Mouse (Mus musculus) urinary bladder, postnatal 25 days (tissue): Measurements from ENCODE around the gene Ap1m1.

Source experiments
- DNase-seq: peaks from one replicate; pipeline ENCODE4 v3.0.0; 2022; ENCODE audit warnings: low spot score

Gene Ap1m1

GRCm38 (mm10) chr8:72239499-72240402, at the start of gene Ap1m1:
Gene Ap1m1 (plus strand): TSS chr8:72240018.
- peak; percentile 94 for DNase-seq

- no peak for DNase-seq
Observed at GRCm38 (mm10) chr8:72190215-72190539, 49.6 kb upstream of the Ap1m1 start.

DNA sequence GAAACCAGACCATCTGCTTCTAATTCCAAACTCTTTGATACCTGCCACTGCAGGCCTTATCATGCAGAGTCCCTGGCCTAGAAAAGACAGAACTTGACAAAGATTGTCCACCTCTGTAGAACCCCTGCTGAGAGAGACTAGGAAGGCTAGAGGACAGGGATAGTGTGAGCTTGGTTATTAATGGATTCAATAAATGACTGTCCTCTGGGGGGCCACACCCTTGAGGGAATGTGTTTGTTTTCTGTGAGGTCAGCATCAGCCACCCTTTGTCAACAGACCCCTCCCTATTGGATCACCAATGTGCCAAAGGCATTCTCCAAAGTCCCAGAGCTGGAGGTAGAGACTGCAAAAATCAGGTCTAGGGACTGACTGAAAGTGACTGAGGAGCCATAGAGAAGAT, 47.8 kb upstream of the Ap1m1 start:
- no peak for DNase-seq

GRCm38 (mm10) chr8:72197997-72198396, 41.8 kb upstream of the Ap1m1 start:
- DNase-seq = no peak

DNA sequence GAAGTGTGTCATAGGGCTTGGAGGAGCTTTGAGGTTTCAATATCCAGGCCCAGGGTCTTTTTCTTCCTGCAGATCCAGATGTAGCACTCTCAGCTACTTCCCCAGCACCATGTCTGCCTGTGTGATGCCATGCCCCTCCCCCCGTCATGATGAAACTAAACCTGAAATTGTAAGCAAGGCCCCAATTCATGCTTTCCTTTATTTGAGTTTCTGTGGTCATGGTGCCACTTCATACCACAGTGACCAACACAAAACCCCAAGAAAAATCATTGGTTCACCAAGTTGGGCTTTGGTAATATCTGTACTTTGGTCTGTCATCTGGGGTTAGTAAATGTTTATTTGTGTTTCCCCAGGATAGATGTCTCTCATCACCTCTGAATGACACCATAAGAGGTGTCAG, 31.2 kb upstream of the Ap1m1 start:
- no peak for DNase-seq

GRCm38 (mm10) chr8:72210222-72210621, 29.6 kb upstream of the Ap1m1 start:
- DNase-seq = no peak

- DNase-seq = no peak
Observed at GRCm38 (mm10) chr8:72210710-72211109, 29.1 kb upstream of the Ap1m1 start.

DNA sequence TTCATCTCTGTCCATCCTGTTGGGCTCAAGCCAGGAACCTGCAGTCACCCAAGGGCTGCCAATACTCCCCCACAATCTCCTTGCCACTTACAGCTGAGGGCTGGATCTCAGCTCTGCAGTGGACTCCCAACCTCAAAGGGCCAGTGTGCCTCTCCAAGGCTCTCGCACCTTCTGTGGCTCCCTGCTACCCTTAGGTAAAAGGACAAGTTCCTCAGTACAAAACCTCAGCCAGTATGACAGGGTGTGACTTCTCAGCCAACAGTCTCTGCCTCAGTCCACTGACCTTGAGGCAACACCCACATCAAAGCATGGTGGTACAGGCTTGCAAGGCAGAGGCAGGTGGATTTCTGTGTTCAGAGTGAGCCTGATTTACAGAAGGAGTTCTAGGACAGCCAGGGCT, 28.0 kb upstream of the Ap1m1 start:
- DNase-seq = no peak

DNA sequence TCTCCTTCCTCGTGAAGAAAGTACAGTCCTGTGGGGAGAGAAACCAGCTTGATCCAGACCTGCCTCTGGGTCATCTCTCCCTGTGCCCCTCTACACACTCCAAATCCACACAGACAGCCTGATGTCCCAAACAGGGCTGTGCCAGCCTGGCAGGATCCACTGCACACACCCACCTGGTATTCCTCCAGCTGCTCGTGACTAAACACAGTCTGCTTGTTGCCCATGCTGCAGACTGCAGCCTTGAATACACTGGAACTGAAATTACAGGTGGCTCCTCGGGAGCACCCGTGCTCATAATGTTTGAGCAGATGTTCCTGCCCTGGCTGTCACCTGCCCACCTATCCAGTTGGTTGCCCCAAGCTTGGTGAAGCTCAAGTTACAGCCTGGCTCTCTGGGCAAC, 27.1 kb upstream of the Ap1m1 start, which contains the start of gene Cib3:
Gene Cib3, minus strand, starts transcription at position 87 of the 400 bp plus-strand sequence.
- no peak for DNase-seq

DNA sequence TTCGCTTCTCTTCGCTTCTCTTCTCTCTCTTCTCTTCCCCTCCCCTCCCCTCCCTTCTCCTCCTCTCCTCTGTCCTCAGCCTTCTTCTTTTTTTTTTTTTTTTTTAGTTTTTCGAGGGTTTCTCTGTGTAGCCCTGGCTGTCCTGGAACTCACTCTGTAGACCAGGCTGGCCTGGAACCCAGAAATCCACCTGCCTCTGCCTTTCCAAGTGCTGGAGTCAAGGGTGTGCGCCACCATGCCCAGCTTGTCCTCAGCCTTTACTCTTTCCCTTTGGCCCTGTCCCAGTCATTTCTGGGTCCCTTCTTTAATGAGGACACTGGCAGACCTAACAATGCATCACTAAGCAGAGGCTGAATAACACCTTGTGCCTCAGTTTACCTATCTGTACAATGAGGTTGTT, 26.3 kb upstream of the Ap1m1 start, which contains the start of gene Gm11034:
Gene Gm11034, minus strand, starts transcription at position 101 of the 400 bp plus-strand sequence.
- no peak for DNase-seq

- DNase-seq = no peak
Observed at GRCm38 (mm10) chr8:72215060-72215459, 24.8 kb upstream of the Ap1m1 start.

DNA sequence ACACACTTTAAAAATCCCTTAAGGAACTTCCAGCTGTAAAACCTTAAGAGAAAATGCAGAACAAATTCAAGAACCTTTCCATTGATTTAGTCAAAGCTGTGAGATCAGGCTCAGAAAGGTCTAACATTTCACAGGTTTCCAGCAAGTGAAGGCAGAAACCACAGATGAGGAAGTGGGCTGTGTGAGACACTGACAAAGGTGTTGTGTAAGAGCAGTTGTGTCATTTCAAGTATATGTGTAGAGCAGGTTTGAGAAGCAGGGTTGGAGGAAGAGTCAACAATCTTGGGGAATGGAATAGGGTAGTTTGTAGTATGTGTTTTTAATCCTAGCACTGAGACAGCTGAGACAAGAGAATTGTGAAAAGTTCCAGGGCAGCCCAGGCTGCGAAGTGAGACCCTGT, 23.9 kb upstream of the Ap1m1 start:
- DNase-seq = no peak

GRCm38 (mm10) chr8:72218781-72219540, 20.9 kb upstream of the Ap1m1 start:
- no peak for DNase-seq

- peak; percentile 76 for DNase-seq
Observed at GRCm38 (mm10) chr8:72219541-72220363, 20.1 kb upstream of the Ap1m1 start, which contains the start of gene Fam32a. Gene Fam32a (plus strand): TSS chr8:72219730.

DNA sequence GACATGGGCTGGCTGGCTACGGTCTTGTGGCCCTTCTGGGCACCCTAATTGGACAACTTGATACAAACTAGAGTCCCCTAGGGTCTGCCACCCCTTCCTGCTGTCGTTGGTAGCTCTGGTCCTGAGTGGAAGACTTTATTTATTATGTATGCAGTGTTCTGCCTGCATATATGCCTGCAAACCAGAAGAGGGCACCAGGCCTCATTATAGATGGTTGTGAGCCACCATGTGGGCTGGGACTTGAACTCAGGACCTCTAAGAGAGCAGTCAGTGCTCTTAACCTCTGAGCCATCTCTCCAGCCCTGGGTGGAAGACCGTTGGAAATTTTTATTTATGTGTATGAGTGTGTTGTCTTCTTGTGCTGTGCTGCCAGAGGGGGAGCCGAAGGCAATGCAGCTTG, 19.1 kb upstream of the Ap1m1 start:
- DNase-seq = no peak

- no peak for DNase-seq
Observed at GRCm38 (mm10) chr8:72222656-72223055, 17.2 kb upstream of the Ap1m1 start.

- DNase-seq = no peak
Observed at GRCm38 (mm10) chr8:72240403-72240763, 565 bp downstream of the Ap1m1 start.

DNA sequence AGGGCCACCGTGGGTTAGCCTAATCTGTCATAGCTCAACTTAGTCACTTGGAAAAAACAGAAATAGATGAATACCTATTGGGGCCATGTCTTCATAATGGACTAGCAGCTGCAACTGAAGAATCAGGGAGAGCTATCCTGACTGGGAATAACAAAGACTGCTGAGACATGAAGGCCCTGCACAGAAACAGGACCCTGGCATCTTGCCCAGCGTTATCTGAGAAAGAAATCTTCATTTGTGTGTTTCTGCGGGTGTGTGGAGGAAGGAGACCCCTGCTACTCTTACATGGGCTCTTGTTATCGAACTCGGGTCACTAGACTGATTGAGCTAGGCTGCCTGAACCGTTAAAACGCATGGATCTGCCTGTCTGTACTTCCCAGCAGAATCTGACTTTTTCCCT, 1.1 kb downstream of the Ap1m1 start:
- no peak for DNase-seq

DNA sequence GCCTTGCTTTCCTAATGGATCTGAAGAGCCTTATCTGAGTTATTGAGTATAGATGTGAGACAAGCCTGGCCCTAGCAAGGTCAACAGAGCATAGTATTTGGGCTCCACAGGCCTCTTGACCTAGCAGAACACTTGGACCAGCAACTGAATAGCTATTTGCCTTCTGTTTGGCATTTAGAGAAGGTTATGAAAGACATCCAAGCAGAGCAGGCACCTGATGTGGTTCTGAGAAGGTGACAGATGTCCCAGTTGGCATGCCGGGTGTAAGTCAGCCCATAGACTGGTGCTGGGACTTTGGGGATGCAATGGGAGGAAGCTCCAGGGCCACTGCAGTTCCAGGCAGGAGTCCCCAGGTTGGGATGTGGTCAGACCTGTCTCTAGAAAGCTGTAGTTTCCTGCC, 2.4 kb downstream of the Ap1m1 start:
- DNase-seq = no peak

GRCm38 (mm10) chr8:72244610-72245009, 4.8 kb downstream of the Ap1m1 start:
- DNase-seq = no peak

- DNase-seq = no peak
Observed at GRCm38 (mm10) chr8:72257171-72257901, 17.5 kb downstream of the Ap1m1 start.

- no peak for DNase-seq
Observed at GRCm38 (mm10) chr8:72257902-72258238, 18.1 kb downstream of the Ap1m1 start.
